Mouse (Mus musculus) ES-Bruce4 (cell line): ENCODE measurements around the gene Fgb. TPM values are rescaled to one million over a fixed set of nuclear protein-coding genes. Genes with fewer than 3 reads are reported as not detected.

Experiments used
- H3K27ac ChIP-seq: 2 replicates; pipeline ENCODE4 v1.5.1; 2012; ENCODE audit warnings: low read length, inconsistent platforms; ENCODE audit not compliant: insufficient read depth
- H3K27me3 ChIP-seq: 2 replicates; pipeline ENCODE4 v1.6.1; 2012; ENCODE audit warnings: mild to moderate bottlenecking, low read length, inconsistent platforms; ENCODE audit not compliant: control insufficient read depth, poor library complexity, insufficient read depth, severe bottlenecking
- H3K36me3 ChIP-seq: 2 replicates; pipeline ENCODE4 v1.6.1; 2012; ENCODE audit warnings: inconsistent platforms, mild to moderate bottlenecking, low read length, moderate library complexity; ENCODE audit not compliant: control insufficient read depth, poor library complexity, insufficient read depth, severe bottlenecking
- H3K4me1 ChIP-seq: one replicate; pipeline ENCODE4 v1.8.1; 2011; ENCODE audit warnings: low read length; ENCODE audit not compliant: control insufficient read depth, insufficient read depth
- H3K4me3 ChIP-seq: 2 replicates; pipeline ENCODE4 v1.5.1; 2011; ENCODE audit warnings: low read depth, mild to moderate bottlenecking, low read length
- H3K9ac ChIP-seq: 2 replicates; pipeline ENCODE4 v1.6.1; 2012; ENCODE audit warnings: low read depth, mild to moderate bottlenecking, inconsistent platforms; ENCODE audit not compliant: poor library complexity, severe bottlenecking
- H3K9me3 ChIP-seq: replicated peaks from 2 replicates; pipeline ENCODE4 v1.6.1; 2012; ENCODE audit warnings: mild to moderate bottlenecking, low read length, inconsistent platforms; ENCODE audit not compliant: control insufficient read depth, poor library complexity, insufficient read depth, severe bottlenecking
- CTCF ChIP-seq: IDR thresholded peaks from one replicate; pipeline ENCODE4 v1.8.1; 2011; ENCODE audit warnings: low read depth, low read length
- EP300 ChIP-seq: IDR thresholded peaks from 2 replicates; pipeline ENCODE4 v1.6.1; 2011; ENCODE audit warnings: low read depth, low read length; ENCODE audit not compliant: insufficient read depth
- POLR2A ChIP-seq: IDR thresholded peaks from one replicate; pipeline ENCODE4 v1.8.1; 2011; ENCODE audit warnings: low read length; ENCODE audit not compliant: insufficient read depth
- polyA plus RNA-seq: library from polyadenylated mRNA; stranded (reverse); fragments of >200 nt; gene quantifications from 2 replicates; pipeline ENCODE4 v1.2.4, GENCODE M21; 2011; ENCODE audit warnings: low read depth; ENCODE audit not compliant: missing spikeins, insufficient read depth, insufficient read length

Fgb gene
- polyA plus RNA-seq, 1 experiment = not detected

GRCm38 (mm10) chr3:83070231-83070630 lies 20.6 kb upstream of the Fgb start:
- no peak overlapping the region for H3K27ac ChIP-seq
- H3K4me3 ChIP-seq = no peak overlapping the region
- H3K9me3 ChIP-seq = no peaks in the 10 kb centered on the region
- peaks cover 53% of the 10 kb centered on the region for H3K36me3 ChIP-seq
- H3K4me1 ChIP-seq = no peaks in the 10 kb centered on the region
- TF ChIP-seq EP300 (no peak), CTCF (no peak), POLR2A (no peak)
- H3K27me3 ChIP-seq = no peaks in the 10 kb centered on the region
- H3K9ac ChIP-seq = no peak overlapping the region

GRCm38 (mm10) chr3:83068869-83069268 lies 19.2 kb upstream of the Fgb start:
- H3K36me3 ChIP-seq = peaks cover 53% of the 10 kb centered on the region

GRCm38 (mm10) chr3:83067920-83068319 lies 18.3 kb upstream of the Fgb start:
- Histone ChIP-seq H3K9me3 (no peaks in the 10 kb centered on the region), H3K9ac (no peak overlapping the region), H3K27ac (no peak overlapping the region), H3K36me3 (peaks cover 53% of the 10 kb centered on the region), H3K4me3 (no peak overlapping the region), H3K4me1 (no peaks in the 10 kb centered on the region), H3K27me3 (no peaks in the 10 kb centered on the region)
- no peak for TF ChIP-seq POLR2A
- TF ChIP-seq EP300 = no peak
- no peak for TF ChIP-seq CTCF

More at GRCm38 (mm10) chr3:83068869-83069268, 19.2 kb upstream of the Fgb start:
- H3K4me3 ChIP-seq = no peak overlapping the region
- no peak overlapping the region for H3K9ac ChIP-seq
- H3K27ac ChIP-seq = no peak overlapping the region
- no peaks in the 10 kb centered on the region for H3K9me3 ChIP-seq
- no peaks in the 10 kb centered on the region for H3K4me1 ChIP-seq
- TF ChIP-seq EP300 (no peak), POLR2A (no peak), CTCF (no peak)
- H3K27me3 ChIP-seq = no peaks in the 10 kb centered on the region

- TF ChIP-seq EP300 (no peak), POLR2A (no peak), CTCF (no peak)
- Histone ChIP-seq H3K9ac (no peak overlapping the region), H3K27me3 (no peaks in the 10 kb centered on the region), H3K4me1 (no peaks in the 10 kb centered on the region), H3K4me3 (no peak overlapping the region), H3K27ac (no peak overlapping the region), H3K36me3 (peaks cover 37% of the 10 kb centered on the region), H3K9me3 (no peaks in the 10 kb centered on the region)
These were observed 7.4 kb upstream of the Fgb start for GRCm38 (mm10) chr3:83057046-83057445.

GRCm38 (mm10) chr3:83055281-83056038 lies 5.8 kb upstream of the Fgb start, which contains the start of gene Plrg1:
Gene Plrg1, plus strand, starts transcription at chr3:83055522.
- peak within 1 kb of the TSS; percentile 98 for H3K4me3 ChIP-seq
- peak within 1 kb of the TSS; percentile 77 for H3K9ac ChIP-seq
- H3K36me3 ChIP-seq = peaks cover 22% of the 10 kb centered on the region
- peak within 1 kb of the TSS; percentile 49; the same call in 1 of the 2 replicates for H3K27ac ChIP-seq
- no peaks in the 10 kb centered on the region for H3K27me3 ChIP-seq
- no peaks in the 10 kb centered on the region for H3K4me1 ChIP-seq
- TF ChIP-seq POLR2A (peak; percentile 11), EP300 (no peak), CTCF (no peak)
- no peaks in the 10 kb centered on the region for H3K9me3 ChIP-seq

- peak overlapping the region; percentile 22 for H3K9ac ChIP-seq
- TF ChIP-seq CTCF (no peak), EP300 (no peak), POLR2A (no peak)
- H3K36me3 ChIP-seq = peaks cover 15% of the 10 kb centered on the region
- no peaks in the 10 kb centered on the region for H3K4me1 ChIP-seq
- peak overlapping the region; percentile 62 for H3K4me3 ChIP-seq
- no peaks in the 10 kb centered on the region for H3K9me3 ChIP-seq
- no peak overlapping the region for H3K27ac ChIP-seq
- no peaks in the 10 kb centered on the region for H3K27me3 ChIP-seq
These were observed 5.1 kb upstream of the Fgb start for GRCm38 (mm10) chr3:83054759-83055158.
